Mouse (Mus musculus) neural tube, embryonic 15.5 days (tissue): Measurements from ENCODE around the gene Pyy. TPM values are rescaled to one million over a fixed set of nuclear protein-coding genes. Genes with fewer than 3 reads are reported as not detected.

Experiments
- ATAC-seq: fragments of 200-750 bp; cut with Nextera tagmentation; 2 replicates; pipeline ENCODE4 v1.8.0; 2017; ENCODE audit warnings: mild to moderate bottlenecking, moderate TSS enrichment, moderate library complexity; ENCODE audit not compliant: low FRiP score
- H3K27ac ChIP-seq: fragments of 300-500 bp; sonication (generic); replicated peaks from 2 replicates; pipeline ENCODE4 v1.5.1; 2015; ENCODE audit warnings: mild to moderate bottlenecking, inconsistent platforms
- H3K27me3 ChIP-seq: fragments of 300-500 bp; sonication (generic); replicated peaks from 2 replicates; pipeline ENCODE4 v1.6.1; 2015; ENCODE audit warnings: inconsistent platforms
- H3K36me3 ChIP-seq: fragments of 300-500 bp; sonication (generic); 2 replicates; pipeline ENCODE4 v1.6.1; 2015; ENCODE audit warnings: inconsistent platforms
- H3K4me1 ChIP-seq: fragments of 300-500 bp; sonication (generic); 2 replicates; pipeline ENCODE4 v1.6.1; 2015; ENCODE audit warnings: inconsistent platforms
- H3K4me2 ChIP-seq: fragments of 300-500 bp; sonication (generic); 2 replicates; pipeline ENCODE4 v1.6.1; 2015; ENCODE audit warnings: inconsistent platforms, mild to moderate bottlenecking, moderate library complexity
- H3K4me3 ChIP-seq: fragments of 300-500 bp; sonication (generic); replicated peaks from 2 replicates; pipeline ENCODE4 v1.5.1; 2015; ENCODE audit warnings: mild to moderate bottlenecking, inconsistent platforms
- H3K9ac ChIP-seq: fragments of 300-500 bp; sonication (generic); replicated peaks from 2 replicates; pipeline ENCODE4 v1.6.1; 2015; ENCODE audit warnings: mild to moderate bottlenecking, inconsistent platforms
- H3K9me3 ChIP-seq: fragments of 300-500 bp; sonication (generic); replicated peaks from 2 replicates; pipeline ENCODE4 v1.6.1; 2016; ENCODE audit warnings: inconsistent platforms
- WGBS: fragments of 180-500 bp; shearing (Covaris S2); methylation state at CpG from one replicate; pipeline ENCODE4 v1.1.7; 2015; ENCODE audit warnings: mixed read lengths; 5-methylcytosine and 5-hydroxymethylcytosine counted together
- polyA plus RNA-seq: library from polyadenylated mRNA; unstranded; fragments of >200 nt; fragmentation: Nextera tagmentation; extraction: Ambion mirVana; gene quantifications from 2 replicates; pipeline ENCODE4 v1.2.1, GENCODE M21; 2015

The Pyy gene
- polyA plus RNA-seq, 1 experiment from 2014 or later: 7.8 TPM

DNA sequence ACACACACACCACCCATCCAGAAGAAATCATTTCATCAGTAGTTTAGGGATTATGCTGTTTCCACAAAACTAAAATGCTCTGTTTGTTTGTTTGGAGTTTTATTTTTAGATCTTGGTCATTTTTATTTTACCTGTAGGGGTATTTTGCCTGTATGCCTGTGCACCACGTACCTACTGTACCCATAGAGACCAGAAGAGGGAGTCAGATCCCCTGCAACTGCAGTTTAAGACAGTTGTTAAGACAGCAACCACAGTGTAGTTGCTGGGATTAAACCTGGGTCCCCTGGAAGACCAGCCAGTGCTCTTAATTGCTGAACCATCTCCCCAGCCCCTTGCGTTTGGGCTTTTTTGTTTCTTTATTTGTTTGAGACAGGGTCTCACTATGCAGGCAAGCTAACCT, 38.7 kb downstream of the Pyy start:
- peaks cover 6% of the 10 kb centered on the region for H3K36me3 ChIP-seq
- no peaks in the 10 kb centered on the region for H3K27me3 ChIP-seq
- no peaks in the 10 kb centered on the region for H3K9me3 ChIP-seq
- 35% methylated on average over 2 of the region's 2 CpGs for WGBS
- peaks cover 20% of the 10 kb centered on the region for H3K4me1 ChIP-seq
- no peak for ATAC-seq
- no peak overlapping the region for H3K9ac ChIP-seq
- H3K4me2 ChIP-seq: no peak overlapping the region
- no peak overlapping the region for H3K4me3 ChIP-seq
- H3K27ac ChIP-seq: no peak overlapping the region

- ATAC-seq: no peak
- Histone ChIP-seq H3K27me3 (peaks cover 11% of the 10 kb centered on the region), H3K4me3 (no peak overlapping the region), H3K4me2 (no peak overlapping the region), H3K36me3 (peaks cover 45% of the 10 kb centered on the region), H3K9me3 (no peaks in the 10 kb centered on the region), H3K9ac (no peak overlapping the region), H3K4me1 (peaks cover 15% of the 10 kb centered on the region), H3K27ac (no peak overlapping the region)
- WGBS: 72% methylated on average over 13 of the region's 13 CpGs
These were observed 44.6 kb downstream of the Pyy start for GRCm38 (mm10) chr11:102063076-102063475.

GRCm38 (mm10) chr11:102061941-102062473, 45.6 kb downstream of the Pyy start:
- Histone ChIP-seq H3K9ac (no peak overlapping the region; the same call in 1 of the 2 replicates), H3K27me3 (peaks cover 11% of the 10 kb centered on the region), H3K4me1 (peaks cover 9% of the 10 kb centered on the region), H3K4me3 (no peak overlapping the region), H3K4me2 (peak overlapping the region; percentile 79), H3K27ac (no peak overlapping the region), H3K36me3 (peaks cover 50% of the 10 kb centered on the region), H3K9me3 (no peaks in the 10 kb centered on the region)
- ATAC-seq: no peak
- 31% methylated on average over 16 of the region's 16 CpGs for WGBS

DNA sequence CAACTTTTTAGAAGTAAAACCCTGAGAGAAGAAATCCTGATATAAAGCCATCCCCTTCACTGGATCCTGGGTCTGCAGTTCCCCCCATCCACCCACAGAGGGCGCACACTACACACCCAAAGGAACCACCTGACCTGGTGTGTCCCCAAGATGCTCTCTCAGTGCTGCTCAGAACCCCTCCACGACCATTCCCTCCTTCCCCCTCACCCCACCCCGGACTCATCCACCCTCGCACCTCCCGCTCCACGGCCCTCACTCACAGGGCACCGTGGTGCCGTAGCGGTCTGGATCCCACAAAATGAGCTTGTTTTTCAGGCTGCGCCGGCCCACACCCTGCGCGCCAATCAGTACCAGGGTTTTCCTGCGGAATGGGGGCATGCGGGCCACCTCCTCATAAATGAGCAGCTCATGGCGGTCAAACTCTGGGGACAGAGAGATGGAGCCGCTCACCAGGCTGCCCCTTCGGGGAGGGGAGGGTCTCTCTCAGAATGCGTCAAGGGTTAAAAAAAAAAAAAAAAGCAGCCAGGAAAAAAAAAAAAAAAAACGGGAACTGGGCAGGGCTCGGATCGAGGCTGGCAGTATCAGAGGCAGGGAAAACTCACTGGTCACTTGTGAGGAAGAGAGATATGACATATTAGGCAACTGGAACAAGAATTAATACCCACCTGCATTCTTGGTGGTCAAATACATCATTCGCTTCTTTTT, 46.2 kb downstream of the Pyy start:
- H3K9me3 ChIP-seq: no peaks in the 10 kb centered on the region
- H3K4me1 ChIP-seq: peaks cover 9% of the 10 kb centered on the region
- peak overlapping the region; percentile 79 for H3K4me2 ChIP-seq
- H3K27me3 ChIP-seq: peaks cover 11% of the 10 kb centered on the region
- peak overlapping the region; percentile 51 for H3K9ac ChIP-seq
- H3K27ac ChIP-seq: peak overlapping the region; percentile 11; the same call in 1 of the 2 replicates
- peak; percentile 81 for ATAC-seq
- H3K36me3 ChIP-seq: peaks cover 50% of the 10 kb centered on the region
- H3K4me3 ChIP-seq: peak overlapping the region; percentile 41
- 4% methylated on average over 23 of the region's 23 CpGs for WGBS

Other genes with a start within 250 kb of the Pyy start
- gene Meox1, start 213.5 kb downstream of the Pyy start, polyA plus RNA-seq: 1.3 and 2.0 TPM in 2 replicates
- 0.23 TPM in 1 of 2 replicates, not detected in the other for gene Sost, start 140.8 kb downstream of the Pyy start, polyA plus RNA-seq
- not detected in 2 replicates for gene Cfap97d1, start 123.6 kb downstream of the Pyy start, polyA plus RNA-seq
- gene Dusp3, start 120.8 kb downstream of the Pyy start, polyA plus RNA-seq: 26.4 and 28.9 TPM in 2 replicates
- 49.6 and 56.6 TPM in 2 replicates for gene Mpp3, start 79.4 kb downstream of the Pyy start, polyA plus RNA-seq
- gene Cd300lg, start 66.3 kb downstream of the Pyy start, polyA plus RNA-seq: 0.64 and 0.88 TPM in 2 replicates
- gene Mpp2, start 19.3 kb downstream of the Pyy start, polyA plus RNA-seq: 30.4 and 31.8 TPM in 2 replicates
- gene Ppy, start 6.5 kb downstream of the Pyy start, polyA plus RNA-seq: 0.36 TPM in 1 of 2 replicates, not detected in the other
- gene Nags, start 37.7 kb upstream of the Pyy start, polyA plus RNA-seq: 0.10 TPM in 1 of 2 replicates, not detected in the other
- 41.2 and 41.5 TPM in 2 replicates for gene Tmem101, start 48.6 kb upstream of the Pyy start, polyA plus RNA-seq
- 111 and 121 TPM in 2 replicates for gene Lsm12, start 77.5 kb upstream of the Pyy start, polyA plus RNA-seq
- gene G6pc3, start 81.8 kb upstream of the Pyy start, polyA plus RNA-seq: 40.4 and 42.0 TPM in 2 replicates
- 74.0 and 77.4 TPM in 2 replicates for gene Hdac5, start 122.3 kb upstream of the Pyy start, polyA plus RNA-seq
- gene BC030867, start 141.1 kb upstream of the Pyy start, polyA plus RNA-seq: 2.2 and 5.1 TPM in 2 replicates
- gene Asb16, start 160.9 kb upstream of the Pyy start, polyA plus RNA-seq: 0.10 and 0.12 TPM in 2 replicates
- gene Tmub2, start 177.1 kb upstream of the Pyy start, polyA plus RNA-seq: 79.8 and 83.7 TPM in 2 replicates
- gene Atxn7l3, start 188.8 kb upstream of the Pyy start, polyA plus RNA-seq: 27.2 and 28.1 TPM in 2 replicates
- gene Ubtf, start 211.9 kb upstream of the Pyy start, polyA plus RNA-seq: 68.9 and 79.5 TPM in 2 replicates